Mouse (Mus musculus) lung, embryonic 14.5 days (tissue): ENCODE data around the gene Cdh23. TPM values are rescaled to one million over a fixed set of nuclear protein-coding genes. Genes with fewer than 3 reads are reported as not detected.

Experiments used
- ATAC-seq: fragments of 200-750 bp; cut with Nextera tagmentation; 2 replicates; pipeline ENCODE4 v1.8.0; 2017; ENCODE audit warnings: mild to moderate bottlenecking, moderate TSS enrichment, moderate library complexity; ENCODE audit not compliant: insufficient read depth
- DNase-seq: peaks from one replicate; pipeline ENCODE4 v3.0.0-alpha.2; 2015
- H3K27ac ChIP-seq: fragments of 300-500 bp; sonication (generic); 2 replicates; pipeline ENCODE4 v1.5.1; 2014; ENCODE audit warnings: low read depth, mild to moderate bottlenecking, moderate library complexity
- H3K27me3 ChIP-seq: fragments of 300-500 bp; sonication (generic); 2 replicates; pipeline ENCODE4 v1.6.1; 2014; ENCODE audit warnings: low read length, control low read depth; ENCODE audit not compliant: insufficient read depth
- H3K36me3 ChIP-seq: fragments of 300-500 bp; sonication (generic); 2 replicates; pipeline ENCODE4 v1.6.1; 2014; ENCODE audit warnings: control low read depth; ENCODE audit not compliant: insufficient read depth
- H3K4me1 ChIP-seq: fragments of 300-500 bp; sonication (generic); 2 replicates; pipeline ENCODE4 v1.6.1; 2014; ENCODE audit warnings: antibody characterized with exemption, control low read depth; ENCODE audit not compliant: insufficient read depth
- H3K4me2 ChIP-seq: fragments of 300-500 bp; sonication (generic); 2 replicates; pipeline ENCODE4 v1.6.1; 2014; ENCODE audit warnings: mild to moderate bottlenecking
- H3K4me3 ChIP-seq: fragments of 300-500 bp; sonication (generic); 2 replicates; pipeline ENCODE4 v1.5.1; 2014; ENCODE audit warnings: low read depth, low read length
- H3K9ac ChIP-seq: fragments of 300-500 bp; sonication (generic); 2 replicates; pipeline ENCODE4 v1.6.1; 2014
- H3K9me3 ChIP-seq: fragments of 300-500 bp; sonication (generic); 2 replicates; pipeline ENCODE4 v1.6.1; 2016; ENCODE audit warnings: low read depth, low read length, control low read depth
- CTCF ChIP-seq: IDR thresholded peaks from 2 replicates; pipeline ENCODE4 v1.5.1; 2016; ENCODE audit warnings: antibody characterized with exemption, low read depth
- WGBS: fragments of 180-500 bp; shearing (Covaris S2); extraction: QIAGEN DNeasy Blood & Tissue Kit; methylation state at CpG from one replicate; pipeline ENCODE4 v1.1.7; 2014; 5-methylcytosine and 5-hydroxymethylcytosine counted together
- polyA plus RNA-seq: library from polyadenylated mRNA; unstranded; fragments of >200 nt; fragmentation: Nextera tagmentation; extraction: Ambion mirVana; gene quantifications from 2 replicates; pipeline ENCODE4 v1.2.1, GENCODE M21; 2014

The Cdh23 gene
- polyA plus RNA-seq, 1 experiment from 2014 or later = 0.26 TPM

- Histone ChIP-seq H3K4me3 (no peak overlapping the region), H3K4me1 (no peaks in the 10 kb centered on the region), H3K9me3 (no peaks in the 10 kb centered on the region), H3K4me2 (no peak overlapping the region), H3K36me3 (no peaks in the 10 kb centered on the region), H3K27me3 (no peaks in the 10 kb centered on the region), H3K27ac (no peak overlapping the region), H3K9ac (no peak overlapping the region)
- 77% methylated on average over 3 of the region's 3 CpGs for WGBS
- DNase-seq (no peak), ATAC-seq (no peak)
- no peak for TF ChIP-seq CTCF
These were observed 27.7 kb downstream of the Cdh23 start for GRCm38 (mm10) chr10:60668591-60668990.

GRCm38 (mm10) chr10:60660986-60661385, 35.3 kb downstream of the Cdh23 start:
- TF ChIP-seq CTCF = no peak
- Histone ChIP-seq H3K9me3 (no peaks in the 10 kb centered on the region), H3K4me1 (no peaks in the 10 kb centered on the region), H3K27me3 (no peaks in the 10 kb centered on the region), H3K9ac (no peak overlapping the region), H3K4me2 (no peak overlapping the region), H3K27ac (no peak overlapping the region), H3K36me3 (no peaks in the 10 kb centered on the region), H3K4me3 (no peak overlapping the region)
- DNase-seq (no peak), ATAC-seq (no peak)
- WGBS = 71% methylated on average over 9 of the region's 9 CpGs

- Histone ChIP-seq H3K4me2 (no peak overlapping the region), H3K36me3 (no peaks in the 10 kb centered on the region), H3K4me3 (no peak overlapping the region), H3K27ac (no peak overlapping the region), H3K9ac (no peak overlapping the region), H3K9me3 (no peaks in the 10 kb centered on the region), H3K4me1 (no peaks in the 10 kb centered on the region), H3K27me3 (no peaks in the 10 kb centered on the region)
- DNase-seq (no peak), ATAC-seq (no peak)
- no peak for TF ChIP-seq CTCF
- 38% methylated on average over 15 of the region's 15 CpGs for WGBS
These were observed 36.8 kb downstream of the Cdh23 start for GRCm38 (mm10) chr10:60659450-60660020.

- Histone ChIP-seq H3K4me1 (no peaks in the 10 kb centered on the region), H3K9me3 (no peaks in the 10 kb centered on the region), H3K27me3 (no peaks in the 10 kb centered on the region), H3K36me3 (no peaks in the 10 kb centered on the region), H3K9ac (no peak overlapping the region), H3K27ac (no peak overlapping the region), H3K4me3 (no peak overlapping the region), H3K4me2 (no peak overlapping the region)
- WGBS = 76% methylated on average over 10 of the region's 10 CpGs
- TF ChIP-seq CTCF = no peak
- ATAC-seq (no peak), DNase-seq (no peak)
These were observed 38.1 kb downstream of the Cdh23 start for GRCm38 (mm10) chr10:60658176-60658575.

GRCm38 (mm10) chr10:60653675-60654074, 42.6 kb downstream of the Cdh23 start:
- no peaks in the 10 kb centered on the region for H3K9me3 ChIP-seq
- H3K4me3 ChIP-seq = no peak overlapping the region
- no peak overlapping the region for H3K27ac ChIP-seq
- H3K9ac ChIP-seq = no peak overlapping the region
- 75% methylated on average over 4 of the region's 4 CpGs for WGBS
- no peak for ATAC-seq
- no peak for TF ChIP-seq CTCF
- H3K4me1 ChIP-seq = no peaks in the 10 kb centered on the region
- H3K4me2 ChIP-seq = no peak overlapping the region
- H3K36me3 ChIP-seq = no peaks in the 10 kb centered on the region
- H3K27me3 ChIP-seq = no peaks in the 10 kb centered on the region
- no peak for DNase-seq

- 81% methylated on average over 10 of the region's 10 CpGs for WGBS
- no peak for TF ChIP-seq CTCF
- no peak overlapping the region for H3K4me3 ChIP-seq
- DNase-seq (no peak), ATAC-seq (no peak)
- no peaks in the 10 kb centered on the region for H3K27me3 ChIP-seq
- no peak overlapping the region for H3K4me2 ChIP-seq
- no peaks in the 10 kb centered on the region for H3K9me3 ChIP-seq
- no peaks in the 10 kb centered on the region for H3K36me3 ChIP-seq
- no peaks in the 10 kb centered on the region for H3K4me1 ChIP-seq
- no peak overlapping the region for H3K27ac ChIP-seq
- no peak overlapping the region for H3K9ac ChIP-seq
These were observed 43.2 kb downstream of the Cdh23 start for GRCm38 (mm10) chr10:60653106-60653505.

GRCm38 (mm10) chr10:60644079-60644641, 52.1 kb downstream of the Cdh23 start:
- H3K9ac ChIP-seq = no peak overlapping the region
- H3K4me1 ChIP-seq = no peaks in the 10 kb centered on the region
- H3K27me3 ChIP-seq = no peaks in the 10 kb centered on the region
- no peaks in the 10 kb centered on the region for H3K9me3 ChIP-seq
- DNase-seq (no peak), ATAC-seq (no peak)
- no peak overlapping the region for H3K4me3 ChIP-seq
- no peak overlapping the region for H3K4me2 ChIP-seq
- no peak overlapping the region for H3K27ac ChIP-seq
- WGBS = 62% methylated on average over 14 of the region's 14 CpGs
- no peak for TF ChIP-seq CTCF
- H3K36me3 ChIP-seq = no peaks in the 10 kb centered on the region
